9 mouse cellular contexts compared by ENCODE assay signal in genomic region chrX:134614306-134614705, GRCm38 (mm10). TPM values are rescaled to one million over a fixed set of nuclear protein-coding genes. Genes with fewer than 3 reads are reported as not detected.
DNase-seq lines count a peak whose midpoint lies in the region.
"Had no signal": no experiment of that assay in that cellular context is flagged by ENCODE, and none has a peak within 500 bp of the region (broad histone marks: within the 10 kb centered on the region; RNA-seq: fewer than 3 reads in every experiment).

No protein-coding gene starts in this region.

- peak; percentile 20 for DNase-seq in heart, postnatal 4 days
- DNase-seq in heart, adult 18-20 months = no peak
- DNase-seq in spleen, adult 12 weeks (ENCODE audit: low spot score) = peak; percentile 19
- DNase-seq in spleen, postnatal 36 days (ENCODE audit: low spot score in 2 of 2) = no peak
- DNase-seq in induced T-regulatory cell, adult 2 months (ENCODE audit: low read depth) = peak; percentile 49
- DNase-seq in thymus, postnatal 25 days = peak; percentile 35
- DNase-seq in urinary bladder, postnatal 10 days (ENCODE audit: low spot score) = no peak
- no peak for DNase-seq in layer of hippocampus, postnatal 10 days (ENCODE audit: low spot score in 2 of 2)
- DNase-seq: midbrain, embryonic 14.5 days had no signal

RNA-seq across cellular contexts. Expression of gene Hnrnph2, which starts 13.3 kb away (rescaled TPM):
- 100 to 1,000 TPM; 102 to 105 TPM for total RNA-seq in heart, postnatal 4 days (2021)
- total RNA-seq in heart, adult 18-20 months (2021) = 10 to 100 TPM; 61.2 to 69.5 TPM
- total RNA-seq in layer of hippocampus, postnatal 10 days (2021) = 100 to 1,000 TPM; 128 to 133 TPM

RNA-seq across cellular contexts. Expression of gene Gla, which starts 13.4 kb away (rescaled TPM):
- 1 to 10 TPM; 2.3 to 3.4 TPM for total RNA-seq in heart, postnatal 4 days (2021)
- 1 to 10 TPM; 1.6 to 2.0 TPM for total RNA-seq in heart, adult 18-20 months (2021)
- 1 to 10 TPM; 6.9 to 7.8 TPM for total RNA-seq in layer of hippocampus, postnatal 10 days (2021)

RNA-seq across cellular contexts. Expression of gene Rpl36a, which starts 28.9 kb away (rescaled TPM):
- total RNA-seq in heart, postnatal 4 days (2021) = 100 to 1,000 TPM; 208 to 224 TPM
- total RNA-seq in heart, adult 18-20 months (2021) = 100 to 1,000 TPM; 114 to 149 TPM
- 100 to 1,000 TPM; 211 to 227 TPM for total RNA-seq in layer of hippocampus, postnatal 10 days (2021)

RNA-seq across cellular contexts. Expression of gene Btk, which starts 30.9 kb away (rescaled TPM):
- under 1 TPM; 0.63 to 0.71 TPM for total RNA-seq in heart, postnatal 4 days (2021)
- 1 to 10 TPM; 1.0 to 2.6 TPM for total RNA-seq in heart, adult 18-20 months (2021)
- total RNA-seq in layer of hippocampus, postnatal 10 days (2021) = 1 to 10 TPM; 1.3 to 1.5 TPM

Comparison
In these comparisons a context has a peak if more than half of its experiments do, and no peak if none do; other contexts are left out.
1. DNase-seq: peak in heart, postnatal 4 days (single experiment), spleen, adult 12 weeks (single experiment), induced T-regulatory cell, adult 2 months (single experiment) and thymus, postnatal 25 days (single experiment); none in heart, adult 18-20 months (0 of 2), spleen, postnatal 36 days (0 of 2), urinary bladder, postnatal 10 days (single experiment) and layer of hippocampus, postnatal 10 days (0 of 2).